Mouse (Mus musculus) CD4-positive, CD25-positive, alpha-beta regulatory T cell, adult 2 months (primary cell): ENCODE measurements around the gene Sorcs2.
A peak's percentile ranks its signal among the peaks of the same experiment; 100 is the strongest.
"Not testable (repeated sequence)": the region's sequence is repeated elsewhere in the genome, so short reads cannot be mapped to it uniquely, and the experiment has no call there.

ENCODE experiments used
- DNase-seq: peaks from one replicate; pipeline ENCODE4 v3.0.0-alpha.2; 2012; ENCODE audit warnings: low read depth, low spot score

The Sorcs2 gene

GRCm38 (mm10) chr5:36301166-36301565, 96.8 kb downstream of the Sorcs2 start:
- no peak for DNase-seq

- no peak for DNase-seq
Observed at GRCm38 (mm10) chr5:36298049-36298448, 99.9 kb downstream of the Sorcs2 start.

DNA sequence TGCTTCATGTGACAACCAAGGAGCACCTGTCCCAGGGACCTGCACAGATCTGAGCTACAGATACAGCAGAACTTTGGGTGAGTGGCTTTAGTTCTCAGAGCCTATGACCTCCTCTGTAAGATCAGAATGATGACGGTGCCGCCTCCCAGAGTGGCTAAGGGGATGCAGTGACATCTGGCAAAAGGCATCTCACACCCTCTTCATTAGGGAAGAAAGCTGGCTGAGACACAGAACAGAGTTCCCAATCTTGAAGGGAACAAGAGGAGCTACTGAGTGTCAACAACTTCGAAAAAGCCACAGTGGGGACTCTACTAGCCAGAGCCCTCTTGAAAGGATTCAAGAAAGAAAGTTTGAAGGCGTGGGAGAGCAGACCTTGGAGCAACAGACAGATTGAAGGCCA, 100.7 kb downstream of the Sorcs2 start:
- DNase-seq, result no peak

- DNase-seq, result no peak
Observed at GRCm38 (mm10) chr5:36293109-36293900, 104.6 kb downstream of the Sorcs2 start.

DNA sequence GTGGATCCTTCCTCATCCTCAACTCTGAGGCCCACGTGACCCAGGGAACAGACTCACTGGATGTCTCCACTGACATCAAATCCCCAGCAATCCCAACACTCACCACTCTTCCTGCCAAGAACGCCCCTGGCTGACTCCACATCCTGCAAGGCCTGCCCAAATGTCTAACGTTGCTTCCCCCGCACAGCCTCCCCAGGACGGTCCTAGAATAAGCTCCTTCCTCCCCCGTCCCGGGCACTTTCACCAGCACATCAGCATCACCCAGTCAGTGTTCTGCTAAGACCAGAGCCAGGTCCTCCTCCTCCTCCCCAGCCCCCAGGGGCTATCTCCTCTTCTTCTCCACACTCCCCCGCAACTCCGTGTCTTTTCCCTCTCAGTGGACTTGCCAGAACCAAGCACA, 105.6 kb downstream of the Sorcs2 start:
- no peak for DNase-seq

GRCm38 (mm10) chr5:36291191-36291590, 106.7 kb downstream of the Sorcs2 start:
- peak; percentile 69 for DNase-seq

GRCm38 (mm10) chr5:36285405-36285804, 112.5 kb downstream of the Sorcs2 start:
- DNase-seq, result no peak

- no peak for DNase-seq
Observed at GRCm38 (mm10) chr5:36279896-36280295, 118.0 kb downstream of the Sorcs2 start.

- DNase-seq, result no peak
Observed at GRCm38 (mm10) chr5:36274684-36275394, 123.1 kb downstream of the Sorcs2 start.

GRCm38 (mm10) chr5:36267194-36267769, 130.7 kb downstream of the Sorcs2 start:
- no peak for DNase-seq

DNA sequence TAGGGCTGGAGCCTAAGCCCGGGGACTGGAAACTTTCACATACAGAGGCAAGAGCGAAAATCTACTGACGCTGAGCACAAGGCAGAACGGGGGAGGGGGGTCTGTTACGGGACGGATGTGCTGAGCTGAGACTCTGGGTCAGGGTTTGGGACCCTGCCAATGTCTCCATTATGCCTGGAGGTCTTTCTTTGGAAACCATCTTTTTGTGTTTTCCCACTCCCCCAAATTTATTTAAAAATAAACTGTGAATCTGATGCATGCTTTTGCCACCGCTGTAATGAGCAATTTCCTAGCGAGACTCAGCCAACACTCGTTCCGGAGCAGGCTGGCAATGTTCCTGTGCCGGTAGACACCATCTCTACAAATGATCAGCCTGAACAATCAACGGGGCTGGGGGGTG, 137.1 kb downstream of the Sorcs2 start:
- no peak for DNase-seq

DNA sequence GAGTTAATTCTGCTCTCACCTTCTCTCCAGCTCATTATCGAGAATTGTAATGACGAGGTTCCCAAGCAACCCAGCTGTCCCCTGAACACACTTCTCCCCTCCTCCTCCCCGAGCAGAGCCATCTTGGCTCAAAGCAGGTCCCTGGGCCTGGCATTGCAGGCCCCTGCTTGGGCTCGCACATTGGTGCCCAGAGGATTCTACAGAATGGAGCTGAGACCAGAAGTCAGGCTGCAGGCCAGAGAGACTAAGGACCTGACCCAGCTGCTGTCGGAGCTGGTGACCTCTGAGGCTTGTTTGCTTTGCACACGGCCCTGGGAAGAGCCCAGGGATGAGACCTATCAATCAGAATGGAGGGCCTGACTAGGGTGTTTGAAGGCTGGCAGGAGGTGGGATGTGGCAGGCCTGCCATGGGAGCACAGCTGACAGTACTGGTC, 138.2 kb downstream of the Sorcs2 start:
- no peak for DNase-seq

- no peak for DNase-seq
Observed at GRCm38 (mm10) chr5:36258387-36259181, 139.4 kb downstream of the Sorcs2 start.

- DNase-seq, result no peak
Observed at GRCm38 (mm10) chr5:36257008-36257407, 140.9 kb downstream of the Sorcs2 start.

DNA sequence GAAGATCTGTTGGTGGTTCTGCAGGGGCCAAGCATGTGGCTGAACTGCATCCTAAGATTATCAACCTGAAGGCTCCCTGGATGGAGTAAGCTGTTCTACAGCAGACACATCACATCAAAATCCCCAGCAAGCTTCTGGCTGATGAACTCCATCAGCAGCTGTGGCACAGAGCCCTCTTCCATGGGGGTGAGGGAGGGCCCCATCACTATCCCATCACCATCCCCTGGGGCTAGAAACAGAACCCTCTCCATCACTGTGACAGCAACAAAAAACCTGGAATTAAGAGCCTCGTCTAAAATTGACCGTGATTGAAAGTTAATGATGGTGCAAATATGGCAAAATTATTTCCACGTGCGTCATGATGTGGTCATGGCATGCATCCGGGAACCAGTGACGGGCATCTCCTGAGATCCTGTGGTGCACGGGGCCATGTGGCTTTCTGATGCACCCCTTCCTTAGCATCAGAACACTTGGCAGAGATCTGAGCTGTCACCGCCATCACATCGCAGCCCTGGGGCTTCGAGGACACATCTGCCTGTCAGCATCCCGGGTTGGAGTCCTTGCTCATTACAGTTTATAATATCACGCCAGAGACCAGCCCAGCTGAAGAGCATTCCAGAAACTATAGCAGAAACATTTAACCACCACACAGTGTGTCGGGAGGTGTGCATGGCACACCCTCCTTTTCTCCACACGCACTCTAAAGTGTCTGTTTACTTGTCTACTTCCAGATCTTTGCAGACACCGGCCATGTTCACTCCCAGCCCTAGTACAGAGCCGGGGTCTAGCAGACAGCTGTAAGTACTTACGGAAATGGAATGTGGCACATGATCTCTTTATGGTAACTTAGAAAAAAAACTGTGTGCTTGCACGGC, 143.1 kb downstream of the Sorcs2 start:
- no peak for DNase-seq

DNA sequence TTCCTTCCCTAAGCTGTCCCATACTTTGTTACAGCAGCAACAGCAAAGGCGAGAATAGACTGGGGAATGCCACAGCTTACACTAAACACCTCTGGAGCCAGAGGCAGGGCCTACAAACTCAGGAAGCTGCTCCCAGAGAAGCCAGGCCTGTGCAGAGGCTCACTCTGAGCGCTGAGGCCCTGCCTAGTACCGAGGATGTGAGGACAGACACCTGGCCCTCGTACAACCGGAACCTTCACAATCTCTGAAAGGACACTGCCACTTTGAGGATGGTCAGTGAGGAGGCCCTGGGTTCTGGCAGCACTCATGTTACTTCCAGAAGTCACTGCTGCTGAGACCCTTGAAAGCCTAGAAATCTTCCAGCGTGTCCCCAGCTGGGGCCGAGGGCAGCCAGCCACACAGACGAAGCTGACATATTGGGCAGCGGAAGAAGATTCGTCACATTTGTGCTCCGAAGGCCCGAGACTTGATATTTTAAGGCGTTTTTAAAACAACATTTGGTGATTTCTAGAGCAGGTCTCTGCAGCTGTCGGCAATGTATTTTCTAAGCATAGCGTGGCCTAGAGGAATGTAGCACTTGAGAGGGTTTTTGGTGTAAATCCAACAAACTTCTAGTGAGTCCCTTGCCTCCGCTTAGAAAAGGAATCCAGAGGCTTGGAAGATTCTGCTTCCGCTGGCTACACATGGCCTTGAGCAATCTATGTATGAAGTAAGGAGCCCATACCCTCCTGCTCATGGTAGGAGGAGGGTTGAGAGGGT, 145.0 kb downstream of the Sorcs2 start:
- no peak for DNase-seq

DNA sequence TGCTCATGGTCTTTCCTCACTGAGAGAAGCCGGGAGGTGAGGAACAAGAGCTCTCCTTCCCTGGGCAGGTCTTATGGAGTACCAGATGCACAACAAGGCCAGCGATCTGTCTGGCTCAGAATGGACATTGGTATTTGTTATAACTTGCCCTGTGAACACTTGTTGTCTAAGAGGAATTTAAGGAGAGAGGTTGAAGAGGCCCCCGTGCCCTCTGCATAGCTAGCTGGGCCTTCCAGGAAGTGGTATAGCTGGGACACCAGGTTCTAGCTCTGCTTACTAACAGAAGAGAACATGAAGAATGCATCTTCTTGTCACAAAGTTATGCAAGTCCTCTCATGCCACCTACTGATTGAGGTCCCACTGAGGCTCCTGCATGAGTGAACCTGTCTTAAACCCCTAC, 149.9 kb downstream of the Sorcs2 start:
- DNase-seq, result no peak

GRCm38 (mm10) chr5:36237526-36237925, 160.4 kb downstream of the Sorcs2 start:
- not testable (repeated sequence) for DNase-seq

- DNase-seq, result no peak
Observed at GRCm38 (mm10) chr5:36230301-36230780, 167.6 kb downstream of the Sorcs2 start.
